Mouse (Mus musculus) lung, adult 10 weeks (tissue): ENCODE measurements around the gene Gfi1b. TPM values are rescaled to one million over a fixed set of nuclear protein-coding genes. Genes with fewer than 3 reads are reported as not detected.

Experiments
- polyA plus RNA-seq: library from polyadenylated mRNA; stranded (reverse); fragments of 350-450 nt; fragmentation: Illumina TruSeq; extraction: RNeasy Lipid Tissue Mini Kit (QIAGEN cat#74804); gene quantifications from one replicate; pipeline ENCODE4 v1.2.3, GENCODE M21; 2014; ENCODE audit warnings: low read depth, low replicate concordance; ENCODE audit not compliant: insufficient read depth

Gene Gfi1b
- polyA plus RNA-seq: 0.18 TPM

DNA sequence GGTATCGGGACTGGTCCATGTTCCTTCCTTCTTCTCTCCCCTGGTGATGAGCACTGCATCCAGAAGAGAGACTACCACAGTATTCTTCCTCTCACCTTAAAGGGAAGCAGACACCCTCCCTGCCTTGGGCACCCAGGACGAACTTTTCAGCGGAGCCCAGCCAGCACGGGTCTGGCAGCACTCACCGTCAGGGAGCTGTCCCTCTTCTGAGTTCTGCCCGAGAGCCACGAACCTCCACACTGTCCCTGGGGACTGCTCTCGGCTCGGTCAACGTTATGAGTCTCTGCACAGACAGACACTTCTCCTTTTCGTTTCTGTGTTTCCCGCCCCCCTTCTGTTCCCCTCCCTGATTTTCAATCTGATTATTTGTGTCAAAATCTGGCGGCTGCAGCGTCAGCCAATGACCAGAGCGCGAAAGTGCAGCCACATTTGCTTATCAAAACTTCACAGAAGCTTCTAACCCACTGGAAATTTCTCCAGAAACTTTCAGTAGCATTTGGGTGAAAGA lies at the start of gene Gfi1b:
Gene Gfi1b (minus strand): TSS at position 319 of the 508 bp plus-strand sequence.

DNA sequence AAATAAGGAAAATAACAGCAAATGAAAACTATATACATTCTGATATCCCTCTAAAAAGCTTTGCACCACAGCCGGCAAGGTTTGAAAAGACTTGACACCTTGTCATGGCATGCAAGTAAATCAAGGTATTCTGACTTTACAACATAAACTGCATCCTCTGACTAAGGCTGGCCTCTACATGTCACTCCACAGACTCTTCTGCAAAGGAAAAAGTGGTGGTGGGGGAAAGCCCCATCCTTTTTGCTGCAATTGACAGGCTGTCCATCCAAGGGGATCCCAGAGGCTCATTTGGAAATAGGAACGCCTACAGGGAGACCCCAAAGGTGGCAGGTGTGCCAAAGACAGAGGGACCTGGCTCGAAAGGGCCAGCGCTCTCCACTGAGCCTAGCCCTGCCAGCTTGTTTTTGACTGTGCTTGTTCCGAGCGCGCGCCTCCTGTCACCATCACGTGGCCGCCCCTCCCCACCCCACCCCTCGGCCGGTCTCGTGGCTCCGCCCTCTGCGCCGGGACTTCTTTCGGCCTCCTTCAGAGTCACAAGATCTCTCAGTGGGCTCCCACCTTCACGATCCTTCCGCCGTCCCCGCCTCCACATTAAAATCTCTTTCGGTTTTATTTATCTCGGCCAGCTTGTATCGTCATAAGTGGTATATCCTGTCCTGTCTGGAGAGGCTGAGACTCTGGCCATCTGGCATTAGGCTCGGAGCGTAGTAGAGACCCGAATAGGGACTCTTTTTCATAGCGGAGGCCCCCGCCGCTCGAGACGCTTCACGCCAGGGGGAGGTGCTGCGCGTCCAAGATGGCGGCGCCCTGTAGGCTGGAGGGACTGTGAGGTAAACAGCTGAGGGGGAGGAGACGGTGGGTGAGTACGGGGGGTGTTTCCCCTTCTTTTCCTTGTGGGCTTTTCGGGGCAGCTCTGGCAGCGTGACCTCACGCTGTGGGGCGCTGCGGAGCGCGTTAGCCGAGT lies 19.0 kb upstream of the Gfi1b start, which contains the start of gene Tsc1:
Gene Tsc1 (plus strand): TSS at position 768 of the 964 bp plus-strand sequence.

DNA sequence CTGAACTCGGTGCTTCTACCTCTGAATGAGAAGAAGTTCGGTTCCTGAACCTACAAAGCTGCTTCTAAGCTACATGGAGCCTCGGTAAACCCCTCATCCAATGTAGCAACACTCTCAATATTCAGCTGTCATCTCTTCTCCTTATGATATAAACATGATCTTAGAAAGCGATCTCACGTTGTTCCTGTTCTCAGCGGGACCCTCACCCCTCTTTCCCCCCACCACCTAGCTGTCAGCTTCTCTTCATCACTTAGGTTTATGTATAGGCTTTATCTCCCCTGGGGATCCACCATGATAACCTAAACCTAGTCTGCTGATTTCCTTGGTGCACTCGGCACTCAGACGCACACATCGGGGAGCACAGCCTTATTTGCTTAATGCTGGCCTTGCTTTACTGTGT lies 38.1 kb downstream of the Gfi1b start, which contains the start of gene Gtf3c5:
Gene Gtf3c5 (minus strand): TSS at position 101 of the 400 bp plus-strand sequence.

DNA sequence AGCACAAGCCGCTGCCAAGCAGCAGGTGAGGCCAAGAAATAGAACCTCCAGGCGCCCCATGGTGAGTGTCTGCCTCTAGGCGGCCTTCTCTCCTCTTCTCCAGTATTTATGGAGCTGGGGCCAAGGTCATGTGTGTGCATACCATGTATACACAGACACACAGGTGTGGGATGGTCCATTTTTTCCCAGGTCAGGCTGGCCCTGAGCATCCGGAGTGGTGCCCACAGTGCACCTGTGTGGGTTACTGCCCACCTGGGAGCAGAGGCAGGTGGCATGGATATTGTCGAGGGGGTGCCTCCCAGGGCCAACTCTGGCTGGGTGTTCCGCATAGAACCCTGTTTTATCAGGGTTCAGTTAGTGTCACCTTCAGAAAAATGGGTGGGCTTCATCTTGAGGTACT lies 58.5 kb downstream of the Gfi1b start, which contains the start of gene Cel:
Gene Cel (minus strand): TSS at position 101 of the 400 bp plus-strand sequence.

Other genes starting within 250 kb of the Gfi1b start
- 2.1 TPM for gene Ppp1r26, start 175.2 kb downstream of the Gfi1b start, polyA plus RNA-seq
- gene 1700007K13Rik, start 155.7 kb downstream of the Gfi1b start, polyA plus RNA-seq: 35.3 TPM
- gene Mrps2, start 153.9 kb downstream of the Gfi1b start, polyA plus RNA-seq: 11.3 TPM
- gene Gbgt1, start 125.1 kb downstream of the Gfi1b start, polyA plus RNA-seq: 1.2 TPM
- gene Gm10134, start 115.9 kb downstream of the Gfi1b start, polyA plus RNA-seq: not detected
- gene Ralgds, start 108.9 kb downstream of the Gfi1b start, polyA plus RNA-seq: 14.7 TPM
- gene Cel, start 58.6 kb downstream of the Gfi1b start, polyA plus RNA-seq: not detected
- gene Gtf3c5, start 38.2 kb downstream of the Gfi1b start, polyA plus RNA-seq: 13.6 TPM
- gene Tsc1, start 19.2 kb upstream of the Gfi1b start, polyA plus RNA-seq: 4.4 TPM
- gene Spaca9, start 77.7 kb upstream of the Gfi1b start, polyA plus RNA-seq: 21.6 TPM
- gene Ak8, start 78.2 kb upstream of the Gfi1b start, polyA plus RNA-seq: 5.4 TPM
- gene Gtf3c4, start 218.4 kb upstream of the Gfi1b start, polyA plus RNA-seq: 4.9 TPM
- gene Ddx31, start 218.4 kb upstream of the Gfi1b start, polyA plus RNA-seq: 4.0 TPM